Mouse (Mus musculus) olfactory bulb, adult 2 months (tissue): ENCODE data around the gene Gxylt2.

ENCODE experiments used
- CTCF ChIP-seq: fragments of 200-500 bp; IDR thresholded peaks from 2 replicates; pipeline ENCODE4 v1.5.1; 2012; ENCODE audit warnings: low read depth, mild to moderate bottlenecking, low read length, moderate library complexity; ENCODE audit not compliant: insufficient read depth
- POLR2A ChIP-seq: fragments of 200-500 bp; IDR thresholded peaks from 2 replicates; pipeline ENCODE4 v1.6.1; 2012; ENCODE audit warnings: mild to moderate bottlenecking, low read depth, low read length, moderate library complexity; ENCODE audit not compliant: insufficient read depth

DNA sequence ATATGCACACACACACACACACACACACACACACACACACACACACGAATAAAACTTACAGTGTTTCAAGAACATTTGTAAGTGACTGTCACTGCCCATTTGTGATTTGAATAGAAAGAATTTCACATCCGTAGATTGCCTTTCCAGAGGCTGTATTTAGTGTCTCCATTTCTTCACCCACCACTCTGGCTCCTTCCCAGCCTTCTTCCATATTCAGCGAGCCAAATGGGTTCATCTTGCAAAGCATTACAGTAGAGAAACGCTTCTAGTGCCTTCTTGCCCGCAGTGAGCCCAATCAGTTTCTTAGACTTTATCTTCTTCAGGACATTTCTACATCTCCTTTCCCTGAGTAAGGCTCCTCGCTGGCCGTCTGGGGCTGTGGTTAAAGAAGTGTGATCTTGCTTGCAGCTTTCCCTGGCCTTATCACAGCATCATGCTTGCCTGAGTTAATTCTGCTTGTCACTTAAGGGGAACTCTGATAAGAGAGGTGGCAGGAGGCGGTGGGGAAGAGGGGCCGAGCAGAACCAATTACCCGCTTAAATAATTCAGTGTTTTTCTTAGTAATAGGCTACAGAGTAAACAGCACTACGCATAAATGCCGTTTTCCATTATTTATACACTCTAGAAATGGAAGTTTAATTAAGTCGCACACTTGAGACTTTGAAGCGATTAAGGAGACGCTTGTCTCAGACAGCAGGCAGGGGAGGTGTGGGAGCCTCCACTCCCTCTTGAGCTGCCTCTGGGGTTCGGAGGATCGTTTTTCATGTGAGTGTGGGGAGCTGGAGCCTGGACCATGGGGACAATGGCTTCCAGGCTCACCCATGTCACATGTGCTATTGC lies 16.6 kb downstream of the Gxylt2 start:
- TF ChIP-seq CTCF (no peak), POLR2A (no peak)
